Mouse (Mus musculus) MEL (cell line): Measurements from ENCODE around the gene Cntn4.

Source experiments
- CHD2 ChIP-seq: IDR thresholded peaks from 2 replicates; pipeline ENCODE4 v1.6.1; 2011; ENCODE audit warnings: low read length, improper control_type of control experiment
- GATA1 ChIP-seq: IDR thresholded peaks from 2 replicates; pipeline ENCODE4 v1.6.1; 2011; ENCODE audit warnings: low read depth, low read length, improper control_type of control experiment
- MYC ChIP-seq: IDR thresholded peaks from 2 replicates; pipeline ENCODE4 v1.6.1; 2011; ENCODE audit warnings: low read depth, mild to moderate bottlenecking, low read length, improper control_type of control experiment, moderate library complexity
- POLR2A ChIP-seq, 2 experiments: IDR thresholded peaks; 2 replicates each; pipeline ENCODE4 v1.6.1; 2011 to 2012; ENCODE audit warnings: low read length in 2 of 2, mild to moderate bottlenecking in 2 of 2, control low read depth in 1 of 2, improper control_type of control experiment in 1 of 2, low read depth in 1 of 2, moderate library complexity in 1 of 2; ENCODE audit not compliant: control insufficient read depth in 1 of 2, insufficient read depth in 1 of 2, poor library complexity in 1 of 2

- TF ChIP-seq CHD2: no peak
- no peak for TF ChIP-seq POLR2A (IDR thresholded peaks at IDR 0.05; ENCODE audit: control insufficient read depth in 1 of 2, insufficient read depth in 1 of 2, low read depth in 1 of 2, low read length in 2 of 2, poor library complexity in 1 of 2)
- no peak for TF ChIP-seq MYC
- no peak for TF ChIP-seq GATA1
These were observed 704.0 kb downstream of the Cntn4 start for GRCm38 (mm10) chr6:106381288-106382025.
